Mouse (Mus musculus) lung, postnatal 36 days (tissue): Measurements from ENCODE around the gene Icam4.
A peak's percentile ranks its signal among the peaks of the same experiment; 100 is the strongest.

Source experiments
- DNase-seq: peaks from one replicate; pipeline ENCODE4 v3.0.0; 2022; ENCODE audit warnings: mixed read lengths

The Icam4 gene

DNA sequence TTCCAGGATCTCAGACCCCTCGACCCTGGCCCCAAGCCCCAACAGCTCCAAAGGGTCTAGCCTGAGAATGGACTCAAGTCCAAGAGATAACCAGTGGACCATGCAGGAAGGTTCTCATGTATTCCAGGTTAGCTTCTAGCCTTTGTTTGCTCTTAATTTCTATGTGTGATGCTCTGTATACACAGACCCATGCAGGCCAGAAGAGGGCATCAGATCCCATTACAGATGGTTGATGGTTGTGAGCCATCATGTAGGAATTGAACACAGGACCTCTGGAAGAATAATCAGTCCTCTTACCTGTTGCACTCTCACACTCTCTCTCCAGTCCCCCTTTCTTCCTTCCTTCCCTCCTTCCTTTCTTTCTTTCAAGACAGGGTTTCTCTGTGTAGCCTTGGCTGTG, 16.8 kb upstream of the Icam4 start:
- no peak for DNase-seq

DNA sequence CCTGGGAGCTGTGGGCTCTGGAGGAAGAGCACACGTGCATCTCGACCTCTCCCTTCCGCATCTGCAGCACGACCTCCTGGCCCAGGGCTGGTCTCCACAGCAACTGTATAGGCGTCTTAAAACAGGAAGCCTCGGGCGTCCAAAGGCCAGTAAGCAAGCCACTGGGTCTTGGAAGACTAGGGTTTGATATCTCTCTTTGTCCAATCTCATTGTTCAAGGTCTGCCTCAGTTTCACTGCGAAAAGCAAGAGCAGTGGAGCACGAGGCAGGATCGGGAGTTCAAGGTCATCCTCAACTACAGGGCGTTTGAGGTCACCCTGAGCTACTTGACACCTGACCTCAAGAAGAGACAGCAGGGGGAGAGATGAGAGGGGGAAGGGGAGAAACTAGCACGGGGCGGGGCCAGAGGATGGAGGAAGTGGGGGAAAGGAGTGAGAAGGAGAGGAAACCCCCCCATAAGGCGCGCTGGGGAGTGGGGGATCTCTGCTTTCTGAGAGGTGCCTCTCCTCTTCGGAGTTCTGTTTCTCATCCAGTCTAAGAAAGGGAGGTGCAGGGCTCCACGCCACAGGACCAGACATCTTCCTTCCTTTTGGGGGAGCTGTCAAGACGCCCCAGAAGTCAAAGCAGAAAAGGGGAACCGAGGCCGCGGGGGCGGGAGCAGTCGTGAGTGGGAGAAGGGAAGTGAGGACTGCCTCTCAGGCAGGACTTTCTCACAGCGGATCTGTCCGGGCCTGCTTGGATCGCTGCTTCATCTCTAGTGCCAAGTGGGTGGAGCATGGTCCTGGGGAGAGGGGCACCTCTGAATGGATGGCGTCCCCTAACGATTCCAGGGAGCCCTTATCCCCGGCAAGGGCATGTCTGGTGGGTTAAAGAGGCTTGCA, 14.2 kb upstream of the Icam4 start:
- DNase-seq = peak; percentile 86

DNA sequence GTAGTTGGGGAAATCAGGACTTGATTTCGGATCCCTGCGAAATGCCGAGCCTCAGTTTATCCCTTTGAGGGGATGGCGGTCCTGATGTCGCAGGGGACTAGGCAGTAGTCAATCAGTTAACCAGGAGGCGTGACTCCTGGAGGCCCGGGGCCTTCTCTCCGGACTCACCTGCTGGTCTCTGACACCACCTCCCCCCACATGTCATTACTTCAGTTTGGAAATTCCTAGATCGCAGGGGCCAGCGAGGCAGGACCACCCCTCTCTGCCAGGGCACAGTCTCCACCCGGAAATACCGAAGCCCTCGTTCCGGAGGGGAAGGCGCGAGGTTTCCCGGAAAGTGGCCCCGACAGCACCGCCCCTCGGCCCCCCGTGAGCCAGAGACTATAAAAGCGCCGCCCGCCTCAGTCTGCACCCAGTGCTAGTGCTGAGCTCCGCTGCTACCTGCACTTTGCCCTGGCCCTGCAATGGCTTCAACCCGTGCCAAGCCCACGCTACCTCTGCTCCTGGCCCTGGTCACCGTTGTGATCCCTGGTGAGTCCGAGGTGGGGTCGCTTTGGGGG, 13.5 kb upstream of the Icam4 start, which contains the start of gene Icam1:
Icam1 (plus strand) TSS at position 415 of the 560 bp plus-strand sequence.
- peak; percentile 90 for DNase-seq

DNA sequence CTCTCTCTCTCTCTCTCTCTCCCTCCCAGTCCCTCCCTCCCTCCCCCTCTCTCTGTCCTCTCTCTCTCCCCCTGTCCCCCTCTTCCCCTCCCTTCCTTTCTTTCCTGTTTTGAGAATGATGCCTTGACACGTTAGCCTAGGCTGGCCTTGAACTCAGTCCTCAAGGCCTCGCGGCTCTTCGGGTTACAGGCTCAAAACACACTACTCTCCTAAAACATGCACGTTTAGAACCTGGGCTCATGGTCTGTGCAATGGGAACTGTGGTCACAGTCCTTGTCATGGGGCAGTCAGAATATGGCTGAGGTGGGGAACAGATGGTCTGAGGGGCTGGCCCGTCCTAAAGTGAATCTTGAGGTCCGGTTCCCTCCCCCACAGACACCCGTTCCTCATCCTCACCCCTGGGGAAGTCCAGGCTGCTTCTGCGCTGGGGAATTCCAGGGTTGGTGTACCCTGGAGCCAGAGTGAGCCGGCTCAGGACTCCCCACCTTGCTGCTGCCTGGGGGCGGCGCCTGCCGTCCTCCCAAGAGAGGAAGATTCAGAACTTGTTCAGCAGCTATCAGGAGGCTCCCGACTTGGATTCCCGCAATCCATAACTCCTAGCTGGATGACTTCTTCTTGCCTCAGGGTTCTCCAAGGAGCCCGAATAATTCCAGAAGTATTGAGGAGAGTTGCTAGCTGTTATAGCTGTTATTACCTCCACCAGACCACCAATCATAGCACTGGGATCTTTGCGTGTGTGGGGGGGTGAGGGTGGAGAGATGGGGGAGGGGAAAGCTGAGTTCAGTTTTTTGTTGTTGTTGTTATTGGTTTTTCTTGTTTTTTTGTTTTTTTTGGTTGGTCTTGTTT, 12.6 kb upstream of the Icam4 start:
- DNase-seq = no peak

DNA sequence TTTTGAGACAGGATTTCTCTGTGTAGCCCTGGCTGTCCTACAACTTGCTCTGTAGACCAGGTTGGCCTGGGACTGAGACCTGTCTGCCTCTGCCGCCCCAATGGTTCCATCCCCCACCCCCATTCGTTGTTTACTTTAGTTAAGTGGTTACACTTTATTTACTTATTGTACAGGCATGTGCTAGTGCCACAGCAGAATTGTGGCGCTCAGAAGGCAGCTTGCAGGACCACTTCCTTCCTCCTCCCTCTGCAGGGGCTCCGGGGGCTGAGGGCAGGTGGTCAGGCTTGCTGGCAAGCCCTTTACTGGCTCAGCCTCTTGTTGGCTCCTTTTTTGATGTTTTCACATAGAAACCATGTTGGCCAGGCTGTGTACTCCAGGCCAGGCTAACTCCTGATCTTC, 12.0 kb upstream of the Icam4 start:
- DNase-seq = no peak

DNA sequence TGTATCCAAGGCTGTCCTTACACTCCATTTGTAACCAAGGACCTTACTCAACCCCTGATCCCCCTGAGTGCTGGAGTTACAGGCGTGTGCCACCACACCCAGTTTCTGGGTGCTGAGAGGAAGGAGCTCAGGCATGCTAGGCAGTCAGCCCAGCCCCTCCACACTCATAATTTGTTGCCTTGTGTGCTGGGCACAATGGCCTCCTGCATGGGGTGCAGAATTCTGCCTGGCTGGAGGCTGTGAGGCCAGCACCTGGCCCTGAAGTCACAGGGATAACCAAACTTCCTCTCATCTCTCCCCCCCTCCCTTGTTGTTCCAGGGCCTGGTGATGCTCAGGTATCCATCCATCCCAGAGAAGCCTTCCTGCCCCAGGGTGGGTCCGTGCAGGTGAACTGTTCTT, 10.6 kb upstream of the Icam4 start:
- no peak for DNase-seq

DNA sequence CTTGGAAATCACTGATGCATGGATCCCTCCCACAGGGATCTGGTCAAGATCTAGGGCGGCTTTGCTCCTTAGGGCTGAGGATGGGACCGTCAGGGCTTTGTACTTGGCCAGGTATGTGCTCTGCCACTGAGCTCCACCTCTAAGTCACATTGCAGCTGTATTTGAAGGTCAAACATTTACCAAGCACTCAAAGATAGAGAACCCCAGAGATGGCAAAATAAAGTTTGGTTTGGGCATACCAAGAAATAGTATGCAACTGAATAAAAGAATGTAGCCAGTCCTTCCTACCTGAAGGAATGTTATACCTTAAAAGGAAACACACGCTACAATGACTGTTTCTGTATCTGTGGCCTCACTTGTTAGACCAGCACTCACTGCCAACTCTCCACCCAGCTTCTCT, 7.8 kb upstream of the Icam4 start:
- no peak for DNase-seq

DNA sequence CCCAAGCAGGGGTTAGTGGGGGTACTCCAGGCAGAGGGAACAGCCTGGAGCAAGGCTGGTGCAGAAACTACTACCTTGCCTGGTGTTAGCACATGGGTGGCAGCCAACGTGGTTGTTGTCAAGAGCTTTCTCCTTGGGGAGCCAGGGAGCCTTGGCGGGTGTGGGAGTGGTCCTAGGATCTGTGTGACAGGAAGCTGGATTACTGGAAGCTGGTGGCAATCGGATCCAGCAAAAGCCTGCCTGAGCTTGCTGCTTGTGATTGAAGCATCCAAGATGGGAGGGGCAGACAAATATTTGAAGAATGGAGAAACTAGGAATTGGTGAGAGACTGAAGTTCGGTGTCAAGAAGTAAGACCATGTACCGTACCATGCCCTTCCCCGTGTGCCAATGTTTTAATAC, 6.9 kb upstream of the Icam4 start:
- DNase-seq = peak; percentile 64

DNA sequence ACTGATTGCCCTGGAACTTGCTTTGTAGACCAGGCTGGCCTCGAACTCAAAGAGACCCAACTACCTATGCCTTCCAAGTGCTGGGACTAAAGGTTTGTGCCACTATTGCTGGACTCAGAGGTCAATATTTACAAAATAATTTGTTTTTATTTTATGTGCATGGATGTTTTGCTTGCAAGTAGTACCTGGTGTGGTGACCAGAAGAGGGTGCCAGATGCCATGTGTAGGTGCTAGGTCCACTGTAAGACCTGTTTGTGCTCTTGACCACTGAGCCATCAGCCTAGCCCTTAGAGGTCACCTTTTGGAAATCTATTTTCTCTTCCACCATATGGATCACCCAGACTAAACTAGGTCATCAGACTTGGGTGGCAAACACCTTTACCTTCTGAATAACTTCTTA, 6.4 kb upstream of the Icam4 start:
- DNase-seq = no peak

DNA sequence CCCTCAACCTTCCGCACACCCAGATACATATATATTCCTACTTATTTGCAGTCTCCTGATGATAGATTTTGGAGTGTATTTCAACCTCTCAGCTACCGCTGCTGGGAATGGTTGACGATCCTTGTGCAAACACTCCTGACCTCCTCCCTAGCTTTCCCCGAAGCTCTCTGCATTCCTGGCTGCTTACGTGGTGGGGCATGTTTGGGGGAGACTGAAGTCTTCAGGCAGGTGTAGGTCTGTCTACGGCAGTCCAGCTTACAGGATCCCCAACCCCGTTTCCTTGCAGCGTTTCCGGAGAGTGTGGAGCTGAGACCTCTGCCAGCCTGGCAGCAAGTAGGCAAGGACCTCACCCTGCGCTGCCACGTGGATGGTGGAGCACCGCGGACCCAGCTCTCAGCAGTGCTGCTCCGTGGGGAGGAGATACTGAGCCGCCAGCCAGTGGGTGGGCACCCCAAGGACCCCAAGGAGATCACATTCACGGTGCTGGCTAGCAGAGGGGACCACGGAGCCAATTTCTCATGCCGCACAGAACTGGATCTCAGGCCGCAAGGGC, 3.8 kb upstream of the Icam4 start:
- DNase-seq = peak; percentile 78

DNA sequence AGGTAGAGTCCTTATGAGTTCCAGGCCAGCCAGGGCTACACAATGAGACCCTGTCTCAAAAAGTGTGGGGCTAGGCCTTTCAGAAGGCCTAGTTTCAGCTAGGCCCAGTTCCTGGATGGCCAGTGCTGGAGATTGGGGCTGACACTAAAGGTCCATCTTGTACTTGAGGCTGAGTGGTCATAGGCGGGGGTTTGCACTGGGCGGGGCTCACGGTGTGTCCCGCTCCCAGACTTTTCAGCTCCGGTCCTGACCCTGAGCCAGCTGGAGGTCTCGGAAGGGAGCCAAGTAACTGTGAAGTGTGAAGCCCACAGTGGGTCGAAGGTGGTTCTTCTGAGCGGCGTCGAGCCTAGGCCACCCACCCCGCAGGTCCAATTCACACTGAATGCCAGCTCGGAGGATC, 2.3 kb upstream of the Icam4 start:
- no peak for DNase-seq

DNA sequence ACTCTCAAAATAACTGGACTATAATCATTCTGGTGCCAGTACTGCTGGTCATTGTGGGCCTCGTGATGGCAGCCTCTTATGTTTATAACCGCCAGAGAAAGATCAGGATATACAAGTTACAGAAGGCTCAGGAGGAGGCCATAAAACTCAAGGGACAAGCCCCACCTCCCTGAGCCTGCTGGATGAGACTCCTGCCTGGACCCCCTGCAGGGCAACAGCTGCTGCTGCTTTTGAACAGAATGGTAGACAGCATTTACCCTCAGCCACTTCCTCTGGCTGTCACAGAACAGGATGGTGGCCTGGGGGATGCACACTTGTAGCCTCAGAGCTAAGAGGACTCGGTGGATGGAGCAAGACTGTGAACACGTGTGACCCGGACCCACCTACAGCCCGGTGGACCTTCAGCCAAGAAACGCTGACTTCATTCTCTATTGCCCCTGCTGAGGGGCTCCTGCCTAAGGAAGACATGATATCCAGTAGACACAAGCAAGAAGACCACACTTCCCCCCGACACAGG, 1.3 kb upstream of the Icam4 start:
- DNase-seq = no peak

DNA sequence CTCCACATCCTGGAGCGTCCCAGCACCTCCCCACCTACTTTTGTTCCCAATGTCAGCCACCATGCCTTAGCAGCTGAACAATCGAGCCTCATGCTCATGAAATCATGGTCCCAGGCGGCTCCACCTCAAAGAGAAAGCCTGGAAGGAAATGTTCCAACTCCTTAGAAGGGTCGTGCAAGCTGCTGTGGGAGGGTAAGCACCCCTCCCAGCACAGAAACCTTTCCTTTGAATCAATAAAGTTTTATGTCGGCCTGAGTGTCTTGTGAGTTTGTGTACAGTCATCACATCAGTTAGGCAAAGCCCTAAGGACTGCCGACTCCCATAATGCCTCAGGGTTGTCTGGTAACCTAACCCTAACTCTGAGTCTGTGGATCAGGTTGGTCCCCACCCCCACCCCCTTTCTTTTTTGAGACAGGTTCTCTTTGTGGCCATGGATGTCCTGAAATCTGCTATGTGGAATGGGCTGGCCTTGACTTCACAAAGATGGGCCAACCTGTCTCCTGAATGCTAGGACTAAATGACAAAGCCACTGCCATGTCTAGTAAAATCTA, 538 bp upstream of the Icam4 start:
- no peak for DNase-seq

DNA sequence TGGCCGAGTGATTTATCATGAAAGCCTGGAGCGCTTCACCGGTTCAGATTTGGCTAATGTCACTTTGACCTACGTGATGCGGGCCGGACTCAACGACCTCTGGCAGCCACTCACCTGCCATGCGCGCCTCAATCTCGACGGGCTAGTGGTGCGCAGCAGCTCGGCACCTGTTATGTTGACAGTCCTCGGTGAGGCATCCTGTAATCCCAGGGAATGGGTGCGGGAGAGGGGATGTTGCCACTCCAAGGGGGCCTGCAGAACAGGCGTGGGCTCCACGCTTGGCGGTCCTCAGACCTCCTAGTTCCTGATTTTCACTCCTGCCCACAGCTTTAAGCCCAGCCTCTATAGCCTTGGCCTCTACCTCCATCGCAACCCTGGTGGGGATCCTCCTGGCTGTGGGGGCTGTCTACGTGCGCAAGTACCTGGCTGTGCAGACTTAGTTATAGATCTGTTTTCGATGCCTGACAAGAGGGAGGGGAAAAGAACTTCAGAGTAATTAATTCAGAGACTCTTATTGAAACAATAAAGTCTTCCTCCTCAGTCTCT, 955 bp downstream of the Icam4 start:
- DNase-seq = no peak

DNA sequence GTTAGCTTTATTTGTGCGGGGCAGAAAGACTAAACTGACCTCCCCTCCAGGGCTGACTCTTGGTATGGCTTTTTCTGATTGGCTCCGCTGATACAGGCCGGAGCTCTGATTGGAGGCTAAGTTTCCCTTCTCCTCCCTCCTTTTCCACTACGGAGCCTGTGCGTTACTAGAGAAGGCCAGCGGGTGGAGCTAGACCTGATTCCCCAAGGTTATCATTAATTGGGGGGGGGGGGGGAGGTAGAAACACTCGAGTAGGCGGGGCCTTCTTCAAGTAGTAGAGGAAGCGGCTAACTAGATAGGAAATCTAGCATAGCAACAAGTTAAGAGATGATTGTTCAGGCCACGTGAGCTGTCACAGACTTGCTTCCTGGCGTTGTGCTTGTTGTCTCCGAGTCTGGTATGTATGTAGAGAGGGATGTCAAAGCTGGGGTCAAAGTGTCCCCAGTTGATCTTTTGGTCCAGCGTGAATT, 1.6 kb downstream of the Icam4 start:
- peak; percentile 97 for DNase-seq

DNA sequence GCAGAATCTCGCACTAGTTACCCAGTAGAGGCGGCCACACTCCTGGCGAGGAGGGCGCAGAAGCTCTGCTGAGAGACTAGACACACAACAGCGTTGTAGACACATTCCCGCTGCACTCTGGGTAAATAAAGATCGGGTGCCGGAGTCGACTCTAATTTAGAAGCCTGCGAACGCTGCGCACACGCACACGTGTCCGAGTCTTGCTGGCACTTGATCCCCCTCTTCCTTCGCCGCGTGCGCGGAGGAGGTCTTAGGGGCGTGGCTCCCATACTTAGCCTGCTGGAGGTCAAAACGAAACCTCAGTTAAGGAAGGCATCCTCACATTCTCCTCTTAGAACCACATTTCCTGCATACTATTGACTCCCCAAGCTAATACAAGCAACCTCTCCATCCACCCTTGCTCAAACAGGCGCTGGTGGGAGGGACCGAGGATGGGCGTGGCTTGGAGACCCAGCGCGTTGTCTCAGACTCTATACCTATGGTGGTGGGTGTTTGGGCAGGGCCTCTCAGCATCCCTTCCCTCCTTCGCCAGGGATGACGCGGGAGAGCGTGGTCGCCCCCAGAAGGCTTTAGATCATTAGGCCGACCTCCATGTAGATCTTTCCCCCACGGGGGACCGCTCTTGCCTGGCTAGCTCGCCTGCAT, 2.2 kb downstream of the Icam4 start:
- peak; percentile 78 for DNase-seq

DNA sequence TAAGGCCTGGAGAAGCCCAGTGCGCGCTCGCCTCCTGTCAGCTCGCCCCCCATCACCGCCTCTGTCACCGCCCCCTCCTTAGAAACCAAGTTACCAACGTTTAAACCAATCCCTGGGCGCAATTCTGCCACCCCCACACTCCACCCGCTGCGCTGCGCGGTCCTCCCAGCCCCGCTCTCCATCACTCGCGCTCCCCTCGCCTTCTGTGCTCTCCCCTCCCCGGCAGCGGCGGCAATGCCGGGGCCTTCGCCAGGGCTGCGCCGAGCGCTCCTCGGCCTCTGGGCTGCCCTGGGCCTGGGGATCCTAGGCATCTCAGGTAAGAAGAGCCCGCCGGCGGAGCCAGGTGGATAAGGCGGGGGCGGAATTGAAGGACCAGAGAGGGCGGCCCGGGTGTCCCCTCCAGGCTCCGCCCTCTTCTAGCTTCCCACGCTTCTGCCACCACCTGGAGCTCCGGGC, 2.8 kb downstream of the Icam4 start, which contains the start of gene Icam5:
Icam5 (plus strand) TSS at position 178 of the 456 bp plus-strand sequence.
- no peak for DNase-seq

DNA sequence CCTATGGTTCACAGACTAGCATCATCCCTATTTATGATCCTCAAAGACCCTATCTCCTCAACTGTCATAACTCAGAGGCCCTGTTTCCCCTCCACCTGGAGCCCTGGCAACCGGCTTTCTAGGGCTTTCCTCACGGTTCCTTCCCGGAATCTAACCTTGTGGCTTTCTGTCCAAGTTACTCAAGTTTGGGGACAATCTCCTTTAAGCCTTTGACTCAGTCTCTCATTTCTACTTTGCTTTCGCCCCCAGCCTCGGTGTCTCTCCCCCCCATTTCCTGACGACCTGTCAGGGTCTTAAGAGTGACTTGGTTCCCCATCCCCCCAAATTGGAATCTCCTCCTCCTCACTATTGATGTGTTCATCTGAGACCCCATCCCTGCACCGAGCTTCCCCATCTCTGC, 3.3 kb downstream of the Icam4 start:
- no peak for DNase-seq

DNA sequence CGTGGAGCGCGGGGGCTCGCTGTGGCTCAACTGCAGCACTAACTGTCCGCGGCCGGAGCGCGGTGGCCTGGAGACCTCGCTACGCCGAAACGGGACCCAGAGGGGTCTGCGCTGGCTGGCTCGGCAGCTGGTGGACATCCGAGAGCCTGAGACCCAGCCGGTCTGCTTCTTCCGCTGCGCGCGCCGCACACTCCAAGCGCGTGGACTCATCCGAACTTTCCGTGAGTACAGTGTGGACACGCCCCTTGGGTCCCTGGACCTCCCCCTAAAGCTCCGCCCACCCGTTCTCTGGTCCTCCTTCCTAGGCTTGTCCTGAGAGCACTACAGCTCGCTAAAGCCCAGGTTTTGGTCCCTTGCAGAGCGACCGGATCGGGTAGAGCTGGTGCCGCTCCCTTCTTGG, 4.0 kb downstream of the Icam4 start:
- peak; percentile 98 for DNase-seq

DNA sequence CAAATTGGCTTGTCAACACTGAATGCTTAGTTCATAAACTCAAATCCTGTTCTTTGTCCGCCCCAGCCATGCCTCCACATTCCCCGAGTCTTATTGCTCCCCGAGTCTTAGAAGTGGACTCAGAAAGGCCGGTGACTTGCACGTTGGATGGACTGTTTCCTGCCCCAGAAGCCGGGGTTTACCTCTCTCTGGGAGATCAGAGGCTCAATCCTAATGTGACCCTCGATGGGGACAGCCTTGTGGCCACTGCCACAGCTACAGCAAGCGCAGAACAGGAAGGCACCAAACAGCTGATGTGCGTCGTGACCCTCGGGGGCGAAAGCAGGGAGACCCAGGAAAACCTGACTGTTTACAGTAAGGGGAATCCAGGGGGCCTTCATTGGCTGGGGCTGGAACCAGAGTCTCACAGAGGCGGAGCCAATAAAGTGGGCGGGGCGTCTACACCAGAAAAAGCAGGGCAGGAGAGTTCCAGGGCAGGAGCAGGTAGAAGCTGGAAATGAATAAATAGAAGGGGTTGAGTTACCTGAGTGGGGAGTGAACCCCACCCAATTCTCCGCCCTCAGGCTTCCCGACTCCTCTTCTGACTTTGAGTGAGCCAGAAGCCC, 5.4 kb downstream of the Icam4 start:
- no peak for DNase-seq

DNA sequence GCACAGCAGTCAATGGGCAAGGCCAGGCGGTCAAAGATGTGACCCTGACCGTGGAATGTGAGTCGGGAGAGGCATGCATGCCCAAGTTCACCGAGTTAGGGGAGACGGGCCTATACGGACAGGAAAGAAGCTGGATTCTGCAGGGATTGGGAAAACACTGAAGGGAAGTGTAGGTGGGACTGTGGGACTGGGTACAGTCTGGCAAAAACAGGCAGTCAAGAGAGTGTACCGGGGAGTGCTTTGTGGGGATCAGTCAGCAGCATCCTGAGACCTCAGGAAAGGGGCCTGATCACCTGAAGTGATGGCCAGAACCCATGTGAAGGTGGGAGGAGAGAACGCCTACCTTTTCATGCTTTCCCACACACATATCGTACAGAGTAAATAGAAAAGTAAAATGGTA, 6.4 kb downstream of the Icam4 start:
- no peak for DNase-seq
